8 mouse cellular contexts compared by ENCODE assay signal in the genomic region with DNA sequence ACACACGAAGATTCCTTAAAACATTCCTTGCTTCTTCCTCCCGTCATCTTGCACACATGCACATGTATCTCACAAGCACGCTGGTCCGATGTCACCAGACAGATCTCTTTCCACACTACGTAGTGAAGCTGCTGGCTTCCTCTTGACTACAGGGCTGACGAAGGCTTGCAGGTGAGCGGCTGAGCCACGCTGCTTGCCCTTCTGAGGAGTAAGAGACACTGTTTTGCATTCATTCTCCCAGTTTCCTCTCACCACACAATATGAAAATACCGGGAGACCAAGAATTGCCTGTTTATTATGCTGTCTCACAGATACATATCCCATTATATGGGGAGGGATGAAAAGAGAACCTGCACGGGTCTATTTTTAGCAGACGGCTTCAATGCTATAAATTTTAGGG.
A peak's percentile ranks its signal among the peaks of the same experiment; 100 is the strongest.
DNase-seq lines count a peak whose midpoint lies in the region; ATAC-seq and TF ChIP-seq lines count a peak whose summit lies in the region.

No protein-coding gene starts in this region.

- peaks cover 85% of the 10 kb centered on the region for H3K4me1 ChIP-seq in forebrain, embryonic 10.5 days
- H3K4me1 ChIP-seq in intestine, embryonic 14.5 days (replicated peaks; ENCODE audit: control insufficient read depth, insufficient read depth, low read length), result peaks cover 5% of the 10 kb centered on the region; the same call in 1 of the 2 replicates
- peaks cover 31% of the 10 kb centered on the region for H3K4me1 ChIP-seq in neural tube, embryonic 13.5 days (replicated peaks)

- H3K4me3 ChIP-seq in layer of hippocampus, adult 2 months, result peak overlapping the region; percentile 24; the same call in 1 of the 2 replicates
- H3K4me3 ChIP-seq in forebrain, embryonic 10.5 days, result peak overlapping the region; percentile 41
- H3K4me3 ChIP-seq in intestine, embryonic 14.5 days (ENCODE audit: low read depth, low read length), result peak overlapping the region; percentile 16; the same call in 1 of the 2 replicates
- H3K4me3 ChIP-seq in neural tube, embryonic 13.5 days, result peak overlapping the region; percentile 22

- no peak for TF ChIP-seq CTCF in layer of hippocampus, adult 2 months (conservative IDR thresholded peaks at IDR 0.05)

- H3K27ac ChIP-seq in layer of hippocampus, adult 2 months, result no peak overlapping the region
- peak overlapping the region; percentile 94 for H3K27ac ChIP-seq in forebrain, embryonic 10.5 days
- no peak overlapping the region for H3K27ac ChIP-seq in intestine, embryonic 14.5 days (ENCODE audit: low read depth)
- H3K27ac ChIP-seq in neural tube, embryonic 13.5 days (replicated peaks), result no peak overlapping the region

- H3K9me3 ChIP-seq in forebrain, embryonic 10.5 days, result no peaks in the 10 kb centered on the region
- H3K9me3 ChIP-seq in intestine, embryonic 14.5 days (ENCODE audit: control insufficient read depth, low read length), result no peaks in the 10 kb centered on the region
- no peaks in the 10 kb centered on the region for H3K9me3 ChIP-seq in neural tube, embryonic 13.5 days

- peak overlapping the region; percentile 41 for H3K4me2 ChIP-seq in intestine, embryonic 14.5 days (ENCODE audit: low read length)
- peak overlapping the region; percentile 59 for H3K4me2 ChIP-seq in neural tube, embryonic 13.5 days

- ATAC-seq in intestine, embryonic 14.5 days (replicated peaks; ENCODE audit: low FRiP score, low TSS enrichment, low read depth), result no peak
- peak; percentile 9; the same call in 1 of the 2 replicates for ATAC-seq in neural tube, embryonic 13.5 days (ENCODE audit: low read depth)
- ATAC-seq in megakaryocyte-erythroid progenitor cell, adult 5-6 weeks (replicated peaks; ENCODE audit: low FRiP score, low TSS enrichment, poor library complexity, severe bottlenecking), result no peak

- peaks cover 92% of the 10 kb centered on the region for H3K27me3 ChIP-seq in forebrain, embryonic 10.5 days (ENCODE audit: poor library complexity, severe bottlenecking)
- peaks cover 72% of the 10 kb centered on the region for H3K27me3 ChIP-seq in intestine, embryonic 14.5 days (replicated peaks; ENCODE audit: control insufficient read depth, insufficient read depth, low read length)
- H3K27me3 ChIP-seq in neural tube, embryonic 13.5 days, result peaks cover 82% of the 10 kb centered on the region

- no peak for DNase-seq in layer of hippocampus, adult 2 months (ENCODE audit: low spot score in 2 of 2)
- DNase-seq in layer of hippocampus, postnatal 10 days (ENCODE audit: low spot score in 2 of 2), result no peak
- DNase-seq in forebrain, embryonic 10.5 days (ENCODE audit: extremely low spot score, low spot score), result no peak
- DNase-seq in intestine, embryonic 14.5 days (ENCODE audit: low spot score), result no peak
- no peak for DNase-seq in left cerebral cortex, adult 8-10 months (ENCODE audit: low spot score in 2 of 2)
- DNase-seq in spleen, postnatal 4 days (ENCODE audit: low spot score in 2 of 2), result no peak

- no peaks in the 10 kb centered on the region for H3K36me3 ChIP-seq in forebrain, embryonic 10.5 days (replicated peaks)
- H3K36me3 ChIP-seq in intestine, embryonic 14.5 days (ENCODE audit: control insufficient read depth, insufficient read depth, low read length), result no peaks in the 10 kb centered on the region
- no peaks in the 10 kb centered on the region for H3K36me3 ChIP-seq in neural tube, embryonic 13.5 days

- H3K9ac ChIP-seq in intestine, embryonic 14.5 days (ENCODE audit: low read length), result no peak overlapping the region
- no peak overlapping the region for H3K9ac ChIP-seq in neural tube, embryonic 13.5 days

- WGBS in forebrain, embryonic 10.5 days, result 1% methylated on average over 11 of the region's 11 CpGs
- WGBS in intestine, embryonic 14.5 days, result 2% methylated on average over 11 of the region's 11 CpGs
- WGBS in neural tube, embryonic 13.5 days, result under 1% methylated on average over 11 of the region's 11 CpGs
